Mouse (Mus musculus) liver, embryonic 11.5 days (tissue): ENCODE results near the gene Cluh. TPM values are rescaled to one million over a fixed set of nuclear protein-coding genes. Genes with fewer than 3 reads are reported as not detected.

Experiments used
- ATAC-seq: fragments of 200-750 bp; cut with Nextera tagmentation; replicated peaks from 2 replicates; pipeline ENCODE4 v1.8.0; 2017; ENCODE audit warnings: moderate number of reproducible peaks, mild to moderate bottlenecking, moderate TSS enrichment, moderate library complexity; ENCODE audit not compliant: low FRiP score
- DNase-seq: peaks from one replicate; pipeline ENCODE4 v3.0.0-alpha.2; 2017; ENCODE audit warnings: low spot score
- H3K27ac ChIP-seq: fragments of 300-500 bp; sonication (generic); 2 replicates; pipeline ENCODE4 v1.5.1; 2014; ENCODE audit warnings: mild to moderate bottlenecking, low read depth, low read length, control low read depth
- H3K27me3 ChIP-seq: fragments of 300-500 bp; sonication (generic); replicated peaks from 2 replicates; pipeline ENCODE4 v1.6.1; 2014; ENCODE audit warnings: low read length, mixed read lengths; ENCODE audit not compliant: control insufficient read depth, insufficient read depth
- H3K36me3 ChIP-seq: fragments of 300-500 bp; sonication (generic); 2 replicates; pipeline ENCODE4 v1.6.1; 2014; ENCODE audit warnings: mild to moderate bottlenecking, low read length, moderate library complexity, mixed read lengths; ENCODE audit not compliant: control insufficient read depth, insufficient read depth
- H3K4me1 ChIP-seq: fragments of 300-500 bp; sonication (generic); replicated peaks from 2 replicates; pipeline ENCODE4 v1.6.1; 2014; ENCODE audit warnings: low read length, mixed read lengths; ENCODE audit not compliant: control insufficient read depth, insufficient read depth
- H3K4me2 ChIP-seq: fragments of 300-500 bp; sonication (generic); 2 replicates; pipeline ENCODE4 v1.6.1; 2014; ENCODE audit warnings: mild to moderate bottlenecking, control low read depth, moderate library complexity
- H3K4me3 ChIP-seq: fragments of 300-500 bp; sonication (generic); 2 replicates; pipeline ENCODE4 v1.5.1; 2014; ENCODE audit warnings: low read depth, low read length, control low read depth
- H3K9ac ChIP-seq: fragments of 300-500 bp; sonication (generic); 2 replicates; pipeline ENCODE4 v1.6.1; 2014; ENCODE audit warnings: low read depth, low read length, control low read depth
- H3K9me3 ChIP-seq: fragments of 300-500 bp; sonication (generic); 2 replicates; pipeline ENCODE4 v1.6.1; 2016; ENCODE audit warnings: low read length, inconsistent platforms, mixed read lengths; ENCODE audit not compliant: control insufficient read depth
- WGBS: fragments of 180-500 bp; shearing (Covaris S2); extraction: QIAGEN DNeasy Blood & Tissue Kit; methylation state at CpG from one replicate; pipeline ENCODE4 v1.1.7; 2014; 5-methylcytosine and 5-hydroxymethylcytosine counted together
- polyA plus RNA-seq: library from polyadenylated mRNA; unstranded; fragments of >200 nt; fragmentation: Nextera tagmentation; extraction: Ambion mirVana; gene quantifications from 2 replicates; pipeline ENCODE4 v1.2.1, GENCODE M21; 2014

Gene Cluh
- polyA plus RNA-seq, 1 experiment from 2014 or later, result 60.9 TPM

GRCm38 (mm10) chr11:74637971-74638790 lies 11.1 kb upstream of the Cluh start:
- Histone ChIP-seq H3K27ac (no peak overlapping the region; the same call in 1 of the 2 replicates), H3K36me3 (no peaks in the 10 kb centered on the region), H3K9ac (peak overlapping the region; percentile 47), H3K4me2 (peak overlapping the region; percentile 95), H3K9me3 (no peaks in the 10 kb centered on the region), H3K4me3 (peak overlapping the region; percentile 67), H3K4me1 (peaks cover 8% of the 10 kb centered on the region), H3K27me3 (peaks cover 42% of the 10 kb centered on the region)
- under 1% methylated on average over 86 of the region's 86 CpGs for WGBS
- peak; percentile 76 for ATAC-seq
- DNase-seq, result peak; percentile 74

- Histone ChIP-seq H3K27ac (no peak overlapping the region), H3K4me2 (peak overlapping the region; percentile 95), H3K36me3 (no peaks in the 10 kb centered on the region), H3K4me3 (peak overlapping the region; percentile 67), H3K27me3 (peaks cover 42% of the 10 kb centered on the region), H3K4me1 (peaks cover 8% of the 10 kb centered on the region), H3K9ac (no peak overlapping the region; the same call in 1 of the 2 replicates), H3K9me3 (no peaks in the 10 kb centered on the region)
- 13% methylated on average over 9 of the region's 9 CpGs for WGBS
- DNase-seq (no peak), ATAC-seq (peak; percentile 12; the same call in 1 of the 2 replicates)
These were observed 10.4 kb upstream of the Cluh start for GRCm38 (mm10) chr11:74638791-74639411.

- 42% methylated on average over 1 of the region's 1 CpGs for WGBS
- H3K4me1 ChIP-seq, result peaks cover 8% of the 10 kb centered on the region
- H3K27ac ChIP-seq, result no peak overlapping the region
- H3K27me3 ChIP-seq, result peaks cover 42% of the 10 kb centered on the region
- H3K9me3 ChIP-seq, result no peaks in the 10 kb centered on the region
- no peak overlapping the region for H3K9ac ChIP-seq
- no peaks in the 10 kb centered on the region for H3K36me3 ChIP-seq
- no peak overlapping the region for H3K4me2 ChIP-seq
- ATAC-seq, result no peak
- no peak for DNase-seq
- H3K4me3 ChIP-seq, result no peak overlapping the region
These were observed 9.7 kb upstream of the Cluh start for GRCm38 (mm10) chr11:74639628-74640027.

- H3K4me2 ChIP-seq, result no peak overlapping the region; the same call in 1 of the 2 replicates
- H3K9ac ChIP-seq, result no peak overlapping the region
- no peaks in the 10 kb centered on the region for H3K27me3 ChIP-seq
- H3K36me3 ChIP-seq, result no peaks in the 10 kb centered on the region
- H3K9me3 ChIP-seq, result no peaks in the 10 kb centered on the region
- ATAC-seq, result no peak
- peaks cover 28% of the 10 kb centered on the region for H3K4me1 ChIP-seq
- DNase-seq, result no peak
- WGBS, result 92% methylated on average over 1 of the region's 1 CpGs
- H3K4me3 ChIP-seq, result no peak overlapping the region
- peak overlapping the region; percentile 75; the same call in 1 of the 2 replicates for H3K27ac ChIP-seq
These were observed 1.3 kb upstream of the Cluh start for GRCm38 (mm10) chr11:74647966-74648365.

GRCm38 (mm10) chr11:74648676-74649075 lies 619 bp upstream of the Cluh start:
- DNase-seq (no peak), ATAC-seq (peak; percentile 30)
- WGBS, result 8% methylated on average over 1 of the region's 1 CpGs
- Histone ChIP-seq H3K4me2 (peak overlapping the region; percentile 57), H3K9me3 (no peaks in the 10 kb centered on the region), H3K4me1 (peaks cover 34% of the 10 kb centered on the region), H3K9ac (peak overlapping the region; percentile 95), H3K4me3 (peak overlapping the region; percentile 99), H3K27ac (peak overlapping the region; percentile 75), H3K36me3 (peaks cover 4% of the 10 kb centered on the region), H3K27me3 (no peaks in the 10 kb centered on the region)

- no peak for DNase-seq
- peak overlapping the region; percentile 99 for H3K4me3 ChIP-seq
These were observed 604 bp downstream of the Cluh start for GRCm38 (mm10) chr11:74649647-74650551.

GRCm38 (mm10) chr11:74650576-74651100 lies 1.3 kb downstream of the Cluh start:
- 50% methylated on average over 4 of the region's 4 CpGs for WGBS
- H3K4me1 ChIP-seq, result peaks cover 36% of the 10 kb centered on the region
- peak overlapping the region; percentile 95 for H3K9ac ChIP-seq
- DNase-seq (no peak), ATAC-seq (no peak)
- no peaks in the 10 kb centered on the region for H3K9me3 ChIP-seq
- H3K27me3 ChIP-seq, result no peaks in the 10 kb centered on the region
- H3K4me3 ChIP-seq, result peak overlapping the region; percentile 99
- peaks cover 11% of the 10 kb centered on the region for H3K36me3 ChIP-seq
- H3K4me2 ChIP-seq, result peak overlapping the region; percentile 57
- peak overlapping the region; percentile 90; the same call in 1 of the 2 replicates for H3K27ac ChIP-seq

More at GRCm38 (mm10) chr11:74649647-74650551, 604 bp downstream of the Cluh start:
- Histone ChIP-seq H3K36me3 (peaks cover 11% of the 10 kb centered on the region), H3K9me3 (no peaks in the 10 kb centered on the region), H3K9ac (peak overlapping the region; percentile 95), H3K4me1 (peaks cover 36% of the 10 kb centered on the region), H3K27ac (peak overlapping the region; percentile 90), H3K4me2 (peak overlapping the region; percentile 57), H3K27me3 (no peaks in the 10 kb centered on the region)
- peak; percentile 60 for ATAC-seq
- WGBS, result 1% methylated on average over 53 of the region's 53 CpGs

GRCm38 (mm10) chr11:74652791-74653191 lies 3.5 kb downstream of the Cluh start:
- no peak for DNase-seq
- H3K27me3 ChIP-seq, result no peaks in the 10 kb centered on the region
- H3K4me2 ChIP-seq, result peak overlapping the region; percentile 3
- no peaks in the 10 kb centered on the region for H3K9me3 ChIP-seq
- H3K36me3 ChIP-seq, result peaks cover 31% of the 10 kb centered on the region
- H3K4me3 ChIP-seq, result no peak overlapping the region
- no peak overlapping the region; the same call in 1 of the 2 replicates for H3K27ac ChIP-seq
- H3K9ac ChIP-seq, result no peak overlapping the region
- no peak for ATAC-seq
- H3K4me1 ChIP-seq, result peaks cover 36% of the 10 kb centered on the region
- 90% methylated on average over 4 of the region's 4 CpGs for WGBS
